Mouse (Mus musculus): ENCODE results near the gene Fblim1. TPM values are rescaled to one million over a fixed set of nuclear protein-coding genes. Genes with fewer than 3 reads are reported as not detected.

Fblim1 gene
- polyA plus RNA-seq, 1 experiment from 2014 or later: 58.1 TPM

DNA sequence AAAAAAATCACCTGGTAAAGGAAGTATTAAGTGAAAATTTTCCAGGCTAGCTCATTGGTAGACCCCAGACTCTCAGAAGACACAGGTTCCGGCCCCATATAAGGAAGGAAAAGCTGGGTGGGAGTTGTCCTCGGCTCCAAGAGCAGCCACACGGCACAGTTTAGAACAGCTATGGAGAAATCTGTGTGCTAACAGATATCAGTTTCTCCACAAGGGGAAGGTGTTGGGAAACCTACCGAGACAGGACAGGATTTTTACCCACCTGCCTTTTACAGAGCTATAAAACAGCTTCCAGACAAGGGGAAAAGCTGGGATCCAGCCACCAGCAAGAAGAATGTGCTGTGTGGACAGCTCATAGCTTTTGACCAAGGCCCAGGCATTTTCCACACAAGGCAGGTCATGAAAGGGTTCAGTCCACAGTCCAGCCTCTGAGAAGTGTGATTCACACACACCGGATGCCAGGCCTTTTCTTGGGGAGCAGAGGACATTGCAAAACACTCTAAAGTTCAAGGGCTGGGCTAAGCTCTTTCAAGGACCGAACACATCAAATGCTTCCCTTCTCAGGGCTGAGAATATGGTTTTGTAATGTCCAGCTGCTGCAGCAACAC is 32.4 kb downstream of the Fblim1 start:
- Histone ChIP-seq H3K4me2 (ENCODE audit: low read length) (no peak overlapping the region), H3K36me3 (ENCODE audit: insufficient read depth, low read length) (no peaks in the 10 kb centered on the region), H3K9ac (ENCODE audit: low read depth, low read length) (no peak overlapping the region), H3K9me3 (replicated peaks; ENCODE audit: low read length) (no peaks in the 10 kb centered on the region), H3K4me3 (replicated peaks; ENCODE audit: low read depth, low read length) (no peak overlapping the region), H3K27me3 (ENCODE audit: insufficient read depth, low read length) (no peaks in the 10 kb centered on the region), H3K4me1 (replicated peaks; ENCODE audit: insufficient read depth, low read length) (peaks cover 15% of the 10 kb centered on the region), H3K27ac (peak overlapping the region; percentile 63)
- peak; percentile 50; the same call in 1 of the 2 replicates for ATAC-seq (replicated peaks; ENCODE audit: low FRiP score, low read depth)
- TF ChIP-seq CTCF (IDR thresholded peaks at IDR 0.05; ENCODE audit: low read depth): peak; percentile 32
- DNase-seq (ENCODE audit: low spot score): peak; percentile 83
- WGBS: 28% methylated on average over 6 of the region's 6 CpGs

DNA sequence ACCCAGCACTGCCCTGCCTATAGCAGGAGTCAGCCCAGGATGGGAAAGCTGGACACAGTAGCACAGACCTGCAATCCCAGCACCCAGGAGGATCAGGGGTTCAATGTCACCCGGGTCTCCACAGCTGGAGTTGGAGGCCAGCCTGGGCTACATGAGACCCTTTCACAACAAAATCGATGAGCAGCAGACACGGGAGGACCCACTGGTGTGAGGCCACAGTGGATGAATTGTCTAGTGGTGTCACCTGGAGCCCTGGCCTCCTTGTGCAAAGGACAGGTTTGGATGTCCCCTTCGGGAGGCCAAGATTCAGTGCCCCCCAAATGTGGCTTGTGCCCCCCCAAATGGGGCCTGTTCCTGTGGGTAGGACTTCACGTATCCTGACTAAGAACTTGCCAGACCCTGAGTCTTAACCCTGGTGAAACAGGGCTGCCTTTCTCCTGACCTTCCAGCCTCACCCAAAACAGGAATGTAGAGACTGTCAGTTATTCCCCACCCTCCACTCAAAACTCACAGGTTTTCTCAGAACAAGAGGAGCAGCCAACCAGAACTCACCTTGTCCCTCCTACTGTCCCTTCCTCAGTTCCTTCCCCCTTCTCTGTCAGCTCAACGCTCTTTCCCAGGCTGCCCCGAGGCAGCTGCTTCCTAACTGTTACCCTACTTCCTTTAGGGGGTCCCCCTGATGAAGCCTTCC is 33.1 kb downstream of the Fblim1 start:
- ATAC-seq (replicated peaks; ENCODE audit: low FRiP score, low read depth) (no peak), DNase-seq (ENCODE audit: low spot score) (peak; percentile 65)
- H3K27me3 ChIP-seq (ENCODE audit: insufficient read depth, low read length): no peaks in the 10 kb centered on the region
- no peaks in the 10 kb centered on the region for H3K36me3 ChIP-seq (ENCODE audit: insufficient read depth, low read length)
- no peak for TF ChIP-seq CTCF (IDR thresholded peaks at IDR 0.05; ENCODE audit: low read depth)
- WGBS: 67% methylated on average over 7 of the region's 7 CpGs
- H3K4me1 ChIP-seq (replicated peaks; ENCODE audit: insufficient read depth, low read length): peaks cover 15% of the 10 kb centered on the region
- no peaks in the 10 kb centered on the region for H3K9me3 ChIP-seq (replicated peaks; ENCODE audit: low read length)
- H3K4me2 ChIP-seq (ENCODE audit: low read length): no peak overlapping the region
- no peak overlapping the region for H3K4me3 ChIP-seq (replicated peaks; ENCODE audit: low read depth, low read length)
- no peak overlapping the region for H3K9ac ChIP-seq (ENCODE audit: low read depth, low read length)
- peak overlapping the region; percentile 63 for H3K27ac ChIP-seq

DNA sequence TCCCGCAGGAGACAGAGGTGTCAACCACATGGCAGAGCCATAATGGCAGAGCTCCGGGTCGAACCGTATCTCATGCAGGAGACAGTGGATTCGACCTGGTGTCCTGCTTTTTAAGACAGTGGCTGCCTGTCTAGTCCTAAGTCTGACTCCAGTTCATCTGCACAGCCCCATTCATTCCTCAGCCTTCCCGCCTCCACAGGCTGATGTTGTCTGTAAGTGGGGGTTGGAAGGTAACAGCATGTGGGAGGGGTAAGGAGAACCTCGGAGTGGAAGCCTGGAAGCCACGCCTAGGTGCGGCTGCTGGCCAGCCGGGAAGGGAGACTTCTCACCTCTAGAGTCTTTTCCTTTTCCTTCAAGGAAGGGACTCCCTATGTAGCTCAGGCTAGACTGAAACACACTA is 34.0 kb downstream of the Fblim1 start:
- WGBS: 51% methylated on average over 10 of the region's 10 CpGs
- H3K27ac ChIP-seq: 0 out of 2 replicates have a peak overlapping the region, but pooled peaks have one; percentile 21
- H3K4me2 ChIP-seq (ENCODE audit: low read length): no peak overlapping the region
- no peak overlapping the region for H3K4me3 ChIP-seq (replicated peaks; ENCODE audit: low read depth, low read length)
- ATAC-seq (replicated peaks; ENCODE audit: low FRiP score, low read depth): no peak
- H3K9ac ChIP-seq (ENCODE audit: low read depth, low read length): no peak overlapping the region
- no peaks in the 10 kb centered on the region for H3K9me3 ChIP-seq (replicated peaks; ENCODE audit: low read length)
- H3K4me1 ChIP-seq (replicated peaks; ENCODE audit: insufficient read depth, low read length): peaks cover 15% of the 10 kb centered on the region
- no peak for TF ChIP-seq CTCF (IDR thresholded peaks at IDR 0.05; ENCODE audit: low read depth)
- no peaks in the 10 kb centered on the region for H3K36me3 ChIP-seq (ENCODE audit: insufficient read depth, low read length)
- H3K27me3 ChIP-seq (ENCODE audit: insufficient read depth, low read length): no peaks in the 10 kb centered on the region
- DNase-seq (ENCODE audit: low spot score): no peak

DNA sequence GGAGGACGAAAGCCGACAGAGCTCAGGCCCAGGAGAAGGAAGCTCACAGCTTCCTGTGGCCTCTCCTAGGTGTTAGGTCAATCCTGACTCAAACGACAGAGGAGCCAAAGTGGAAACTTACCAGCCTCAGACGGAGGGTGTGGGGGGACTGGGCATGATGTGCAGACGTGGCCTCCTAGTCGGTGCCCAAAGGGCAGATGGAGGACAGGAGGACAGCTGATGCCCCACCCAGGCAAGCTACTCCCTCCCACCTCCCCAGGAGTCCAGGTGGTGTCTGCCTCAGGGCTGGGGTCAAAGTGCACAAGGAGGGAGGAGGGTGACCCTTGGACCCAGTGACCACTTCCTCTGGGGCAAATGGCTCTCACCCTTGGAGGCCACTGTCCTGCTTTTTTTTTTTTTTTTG is 34.6 kb downstream of the Fblim1 start:
- no peak overlapping the region for H3K4me3 ChIP-seq (replicated peaks; ENCODE audit: low read depth, low read length)

DNA sequence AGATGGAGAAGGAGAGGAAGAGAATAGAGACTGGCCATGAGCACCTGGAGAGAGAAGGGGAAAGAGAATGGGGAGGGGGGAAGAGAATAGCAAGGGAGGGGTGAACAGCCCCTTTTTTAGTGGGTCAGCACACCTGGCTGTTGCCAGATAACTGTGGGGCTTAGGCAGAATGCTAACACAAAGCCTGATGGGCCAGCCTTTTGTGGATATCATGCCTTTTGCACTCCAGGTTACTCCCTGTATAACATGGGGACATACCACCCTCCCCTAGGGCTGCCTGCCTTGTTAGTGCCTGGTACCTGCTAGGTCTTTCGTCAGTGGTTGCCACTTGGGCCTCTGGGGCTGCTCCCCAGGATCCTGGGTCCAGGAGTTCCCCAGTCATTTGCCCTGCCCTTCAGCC is 35.1 kb downstream of the Fblim1 start:
- Histone ChIP-seq H3K27me3 (ENCODE audit: insufficient read depth, low read length) (no peaks in the 10 kb centered on the region), H3K4me2 (ENCODE audit: low read length) (no peak overlapping the region), H3K9ac (ENCODE audit: low read depth, low read length) (no peak overlapping the region), H3K4me3 (replicated peaks; ENCODE audit: low read depth, low read length) (no peak overlapping the region), H3K4me1 (replicated peaks; ENCODE audit: insufficient read depth, low read length) (peaks cover 15% of the 10 kb centered on the region), H3K27ac (peak overlapping the region; percentile 61), H3K36me3 (ENCODE audit: insufficient read depth, low read length) (no peaks in the 10 kb centered on the region), H3K9me3 (replicated peaks; ENCODE audit: low read length) (no peaks in the 10 kb centered on the region)
- no peak for DNase-seq (ENCODE audit: low spot score)
- ATAC-seq (replicated peaks; ENCODE audit: low FRiP score, low read depth): no peak
- TF ChIP-seq CTCF (IDR thresholded peaks at IDR 0.05; ENCODE audit: low read depth): no peak
- 95% methylated on average over 1 of the region's 1 CpGs for WGBS

More for the DNA sequence above, 34.6 kb downstream of the Fblim1 start:
- Histone ChIP-seq H3K27me3 (ENCODE audit: insufficient read depth, low read length) (no peaks in the 10 kb centered on the region), H3K4me2 (ENCODE audit: low read length) (no peak overlapping the region), H3K27ac (peak overlapping the region; percentile 61), H3K36me3 (ENCODE audit: insufficient read depth, low read length) (no peaks in the 10 kb centered on the region), H3K9ac (ENCODE audit: low read depth, low read length) (no peak overlapping the region), H3K4me1 (replicated peaks; ENCODE audit: insufficient read depth, low read length) (peaks cover 15% of the 10 kb centered on the region), H3K9me3 (replicated peaks; ENCODE audit: low read length) (no peaks in the 10 kb centered on the region)
- ATAC-seq (replicated peaks; ENCODE audit: low FRiP score, low read depth) (peak; percentile 53), DNase-seq (ENCODE audit: low spot score) (no peak)
- TF ChIP-seq CTCF (IDR thresholded peaks at IDR 0.05; ENCODE audit: low read depth): no peak
- 27% methylated on average over 6 of the region's 6 CpGs for WGBS

- ATAC-seq (replicated peaks; ENCODE audit: low FRiP score, low read depth): peak; percentile 22; the same call in 1 of the 2 replicates
- Histone ChIP-seq H3K36me3 (ENCODE audit: insufficient read depth, low read length) (no peaks in the 10 kb centered on the region), H3K27me3 (ENCODE audit: insufficient read depth, low read length) (no peaks in the 10 kb centered on the region), H3K4me2 (ENCODE audit: low read length) (no peak overlapping the region), H3K9ac (ENCODE audit: low read depth, low read length) (no peak overlapping the region), H3K9me3 (replicated peaks; ENCODE audit: low read length) (no peaks in the 10 kb centered on the region), H3K4me3 (replicated peaks; ENCODE audit: low read depth, low read length) (no peak overlapping the region), H3K4me1 (replicated peaks; ENCODE audit: insufficient read depth, low read length) (peaks cover 11% of the 10 kb centered on the region), H3K27ac (0 out of 2 replicates have a peak overlapping the region, but pooled peaks have one; percentile 19)
- DNase-seq (ENCODE audit: low spot score): peak; percentile 55
- 52% methylated on average over 6 of the region's 6 CpGs for WGBS
- TF ChIP-seq CTCF (IDR thresholded peaks at IDR 0.05; ENCODE audit: low read depth): no peak
Measured at GRCm38 (mm10) chr4:141570004-141570403, 35.9 kb downstream of the Fblim1 start.

Measured in kidney, postnatal 0 days (tissue).